Mouse (Mus musculus): ENCODE data around the gene Ing3. TPM values are rescaled to one million over a fixed set of nuclear protein-coding genes. Genes with fewer than 3 reads are reported as not detected.

Ing3 gene
- polyA plus RNA-seq, 1 experiment, result 15.9 TPM

GRCm38 (mm10) chr6:22000086-22000485 lies 50.7 kb downstream of the Ing3 start:
- WGBS, result 75% methylated on average over 6 of the region's 6 CpGs
- DNase-seq, result no peak
- Histone ChIP-seq H3K27me3 (ENCODE audit: control insufficient read depth, insufficient read depth, low read length) (no peaks in the 10 kb centered on the region), H3K4me1 (replicated peaks; ENCODE audit: control insufficient read depth, insufficient read depth, low read length) (no peaks in the 10 kb centered on the region), H3K36me3 (ENCODE audit: control insufficient read depth, insufficient read depth, low read length) (no peaks in the 10 kb centered on the region), H3K4me3 (ENCODE audit: control insufficient read depth, insufficient read depth, low read length) (no peak overlapping the region), H3K27ac (ENCODE audit: control insufficient read depth, insufficient read depth, low read length) (no peak overlapping the region)
- no peak for TF ChIP-seq CTCF (IDR thresholded peaks at IDR 0.05; ENCODE audit: borderline replicate concordance, control insufficient read depth, extremely low read depth, insufficient read depth, low read length, poor library complexity)
- no peak for TF ChIP-seq POLR2A (IDR thresholded peaks at IDR 0.05; ENCODE audit: control insufficient read depth, extremely low read depth, insufficient read depth, low read length, poor library complexity)

GRCm38 (mm10) chr6:22000881-22001280 lies 51.5 kb downstream of the Ing3 start:
- H3K36me3 ChIP-seq (ENCODE audit: control insufficient read depth, insufficient read depth, low read length), result no peaks in the 10 kb centered on the region
- no peak overlapping the region for H3K4me3 ChIP-seq (ENCODE audit: control insufficient read depth, insufficient read depth, low read length)
- H3K4me1 ChIP-seq (replicated peaks; ENCODE audit: control insufficient read depth, insufficient read depth, low read length), result no peaks in the 10 kb centered on the region
- H3K27ac ChIP-seq (ENCODE audit: control insufficient read depth, insufficient read depth, low read length), result no peak overlapping the region
- TF ChIP-seq POLR2A (IDR thresholded peaks at IDR 0.05; ENCODE audit: control insufficient read depth, extremely low read depth, insufficient read depth, low read length, poor library complexity) (no peak), CTCF (IDR thresholded peaks at IDR 0.05; ENCODE audit: borderline replicate concordance, control insufficient read depth, extremely low read depth, insufficient read depth, low read length, poor library complexity) (no peak)
- no peaks in the 10 kb centered on the region for H3K27me3 ChIP-seq (ENCODE audit: control insufficient read depth, insufficient read depth, low read length)
- WGBS, result 90% methylated on average over 3 of the region's 3 CpGs
- no peak for DNase-seq

GRCm38 (mm10) chr6:22001284-22001916 lies 52.0 kb downstream of the Ing3 start:
- WGBS, result 87% methylated on average over 5 of the region's 5 CpGs
- no peaks in the 10 kb centered on the region for H3K4me1 ChIP-seq (replicated peaks; ENCODE audit: control insufficient read depth, insufficient read depth, low read length)
- no peaks in the 10 kb centered on the region for H3K36me3 ChIP-seq (ENCODE audit: control insufficient read depth, insufficient read depth, low read length)
- no peak for DNase-seq
- no peaks in the 10 kb centered on the region for H3K27me3 ChIP-seq (ENCODE audit: control insufficient read depth, insufficient read depth, low read length)
- H3K4me3 ChIP-seq (ENCODE audit: control insufficient read depth, insufficient read depth, low read length), result no peak overlapping the region
- TF ChIP-seq POLR2A (IDR thresholded peaks at IDR 0.05; ENCODE audit: control insufficient read depth, extremely low read depth, insufficient read depth, low read length, poor library complexity) (no peak), CTCF (IDR thresholded peaks at IDR 0.05; ENCODE audit: borderline replicate concordance, control insufficient read depth, extremely low read depth, insufficient read depth, low read length, poor library complexity) (no peak)
- H3K27ac ChIP-seq (ENCODE audit: control insufficient read depth, insufficient read depth, low read length), result no peak overlapping the region

- no peak for DNase-seq
- no peak overlapping the region for H3K4me3 ChIP-seq (ENCODE audit: control insufficient read depth, insufficient read depth, low read length)
- H3K27ac ChIP-seq (ENCODE audit: control insufficient read depth, insufficient read depth, low read length), result no peak overlapping the region
These were observed 53.3 kb downstream of the Ing3 start for GRCm38 (mm10) chr6:22002521-22003199.

GRCm38 (mm10) chr6:22003200-22003587 lies 53.8 kb downstream of the Ing3 start:
- Histone ChIP-seq H3K27me3 (ENCODE audit: control insufficient read depth, insufficient read depth, low read length) (no peaks in the 10 kb centered on the region), H3K4me1 (replicated peaks; ENCODE audit: control insufficient read depth, insufficient read depth, low read length) (no peaks in the 10 kb centered on the region), H3K4me3 (ENCODE audit: control insufficient read depth, insufficient read depth, low read length) (no peak overlapping the region), H3K36me3 (ENCODE audit: control insufficient read depth, insufficient read depth, low read length) (no peaks in the 10 kb centered on the region), H3K27ac (ENCODE audit: control insufficient read depth, insufficient read depth, low read length) (no peak overlapping the region)
- 46% methylated on average over 6 of the region's 6 CpGs for whole genome bisulfite sequencing
- TF ChIP-seq POLR2A (IDR thresholded peaks at IDR 0.05; ENCODE audit: control insufficient read depth, extremely low read depth, insufficient read depth, low read length, poor library complexity) (no peak), CTCF (IDR thresholded peaks at IDR 0.05; ENCODE audit: borderline replicate concordance, control insufficient read depth, extremely low read depth, insufficient read depth, low read length, poor library complexity) (no peak)
- DNase-seq, result no peak

More at GRCm38 (mm10) chr6:22002521-22003199, 53.3 kb downstream of the Ing3 start:
- no peaks in the 10 kb centered on the region for H3K27me3 ChIP-seq (ENCODE audit: control insufficient read depth, insufficient read depth, low read length)
- H3K4me1 ChIP-seq (replicated peaks; ENCODE audit: control insufficient read depth, insufficient read depth, low read length), result no peaks in the 10 kb centered on the region
- TF ChIP-seq CTCF (IDR thresholded peaks at IDR 0.05; ENCODE audit: borderline replicate concordance, control insufficient read depth, extremely low read depth, insufficient read depth, low read length, poor library complexity) (no peak), POLR2A (IDR thresholded peaks at IDR 0.05; ENCODE audit: control insufficient read depth, extremely low read depth, insufficient read depth, low read length, poor library complexity) (no peak)
- WGBS, result 60% methylated on average over 17 of the region's 17 CpGs
- H3K36me3 ChIP-seq (ENCODE audit: control insufficient read depth, insufficient read depth, low read length), result no peaks in the 10 kb centered on the region

- Histone ChIP-seq H3K27me3 (ENCODE audit: control insufficient read depth, insufficient read depth, low read length) (no peaks in the 10 kb centered on the region), H3K4me1 (replicated peaks; ENCODE audit: control insufficient read depth, insufficient read depth, low read length) (no peaks in the 10 kb centered on the region), H3K27ac (ENCODE audit: control insufficient read depth, insufficient read depth, low read length) (no peak overlapping the region), H3K36me3 (ENCODE audit: control insufficient read depth, insufficient read depth, low read length) (no peaks in the 10 kb centered on the region), H3K4me3 (ENCODE audit: control insufficient read depth, insufficient read depth, low read length) (no peak overlapping the region)
- DNase-seq, result no peak
- 95% methylated on average over 10 of the region's 10 CpGs for WGBS
- TF ChIP-seq POLR2A (IDR thresholded peaks at IDR 0.05; ENCODE audit: control insufficient read depth, extremely low read depth, insufficient read depth, low read length, poor library complexity) (no peak), CTCF (IDR thresholded peaks at IDR 0.05; ENCODE audit: borderline replicate concordance, control insufficient read depth, extremely low read depth, insufficient read depth, low read length, poor library complexity) (no peak)
These were observed 54.7 kb downstream of the Ing3 start for GRCm38 (mm10) chr6:22003959-22004543.

Data from thymus, adult 2 months (tissue).